Mouse (Mus musculus) embryo, embryonic 10 days (tissue): ENCODE measurements around the gene Rpain.

ENCODE experiments used
- DNase-seq: peaks from one replicate; pipeline ENCODE4 v3.0.0-alpha.2; 2015; ENCODE audit warnings: low spot score

Gene Rpain

GRCm38 (mm10) chr11:70969821-70970559, at the start of gene Rpain, which contains the start of gene Nup88:
TSS of gene Rpain (plus strand) at chr11:70970213.
TSS of gene Nup88 (minus strand) at chr11:70969973.
- peak; percentile 97 for DNase-seq

GRCm38 (mm10) chr11:70931461-70931860, 38.6 kb upstream of the Rpain start:
- no peak for DNase-seq

- DNase-seq, result no peak
These were observed 34.7 kb upstream of the Rpain start for GRCm38 (mm10) chr11:70935316-70935715.

- DNase-seq, result no peak
These were observed 27.4 kb upstream of the Rpain start for GRCm38 (mm10) chr11:70942596-70942995.

GRCm38 (mm10) chr11:70943651-70944050, 26.4 kb upstream of the Rpain start:
- no peak for DNase-seq

- no peak for DNase-seq
These were observed 24.8 kb upstream of the Rpain start for GRCm38 (mm10) chr11:70944935-70945817.

GRCm38 (mm10) chr11:70954711-70955110, 15.3 kb upstream of the Rpain start:
- DNase-seq, result no peak

GRCm38 (mm10) chr11:70960786-70961554, 9.0 kb upstream of the Rpain start:
- DNase-seq, result no peak

GRCm38 (mm10) chr11:70964222-70964907, 5.6 kb upstream of the Rpain start:
- DNase-seq, result peak; percentile 32

GRCm38 (mm10) chr11:70969271-70969794, 680 bp upstream of the Rpain start:
- peak; percentile 59 for DNase-seq

GRCm38 (mm10) chr11:70970560-70971540, 837 bp downstream of the Rpain start:
- peak; percentile 33 for DNase-seq

GRCm38 (mm10) chr11:70972586-70972985, 2.6 kb downstream of the Rpain start:
- DNase-seq, result no peak

- DNase-seq, result peak; percentile 36
These were observed 3.9 kb downstream of the Rpain start for GRCm38 (mm10) chr11:70973947-70974346.

GRCm38 (mm10) chr11:70975193-70975592, 5.2 kb downstream of the Rpain start:
- DNase-seq, result no peak

GRCm38 (mm10) chr11:70977293-70977692, 7.3 kb downstream of the Rpain start:
- no peak for DNase-seq

GRCm38 (mm10) chr11:70980232-70980631, 10.2 kb downstream of the Rpain start:
- no peak for DNase-seq

GRCm38 (mm10) chr11:70980751-70981510, 10.9 kb downstream of the Rpain start:
- DNase-seq, result no peak

- no peak for DNase-seq
These were observed 12.0 kb downstream of the Rpain start for GRCm38 (mm10) chr11:70982030-70982429.

- DNase-seq, result peak; percentile 94
These were observed 12.7 kb downstream of the Rpain start, which contains the start of gene C1qbp for GRCm38 (mm10) chr11:70982557-70983228. TSS of gene C1qbp (minus strand) at chr11:70983026.
